Mouse (Mus musculus) heart, postnatal 0 days (tissue): ENCODE measurements around the gene Cacna1c. TPM values are rescaled to one million over a fixed set of nuclear protein-coding genes. Genes with fewer than 3 reads are reported as not detected.

Experiments
- ATAC-seq: fragments of 200-750 bp; cut with Nextera tagmentation; 2 replicates; pipeline ENCODE4 v1.8.0; 2017; ENCODE audit warnings: low read depth, moderate number of reproducible peaks, moderate library complexity; ENCODE audit not compliant: insufficient read depth
- DNase-seq: peaks from one replicate; pipeline ENCODE4 v3.0.0-alpha.2; 2016; ENCODE audit warnings: low spot score
- H3K27ac ChIP-seq: fragments of 300-500 bp; sonication (generic); 2 replicates; pipeline ENCODE4 v1.5.1; 2014; ENCODE audit warnings: low read depth, mild to moderate bottlenecking
- H3K27me3 ChIP-seq: fragments of 300-500 bp; sonication (generic); 2 replicates; pipeline ENCODE4 v1.6.1; 2014; ENCODE audit warnings: low read length, mixed read lengths; ENCODE audit not compliant: control insufficient read depth, insufficient read depth
- H3K36me3 ChIP-seq: fragments of 300-500 bp; sonication (generic); replicated peaks from 2 replicates; pipeline ENCODE4 v1.6.1; 2014; ENCODE audit warnings: low read length, mixed read lengths; ENCODE audit not compliant: control insufficient read depth, insufficient read depth
- H3K4me1 ChIP-seq: fragments of 300-500 bp; sonication (generic); 2 replicates; pipeline ENCODE4 v1.6.1; 2014; ENCODE audit warnings: antibody characterized with exemption; ENCODE audit not compliant: control insufficient read depth, insufficient read depth
- H3K4me2 ChIP-seq: fragments of 300-500 bp; sonication (generic); 2 replicates; pipeline ENCODE4 v1.6.1; 2014; ENCODE audit warnings: low read depth, mild to moderate bottlenecking, low read length, moderate library complexity
- H3K4me3 ChIP-seq: fragments of 300-500 bp; sonication (generic); 2 replicates; pipeline ENCODE4 v1.5.1; 2014; ENCODE audit warnings: low read depth, low read length
- H3K9ac ChIP-seq: fragments of 300-500 bp; sonication (generic); replicated peaks from 2 replicates; pipeline ENCODE4 v1.6.1; 2014; ENCODE audit warnings: low read depth, low read length, mixed read lengths
- H3K9me3 ChIP-seq: fragments of 300-500 bp; sonication (generic); replicated peaks from 2 replicates; pipeline ENCODE4 v1.6.1; 2016; ENCODE audit warnings: low read length; ENCODE audit not compliant: control insufficient read depth
- CTCF ChIP-seq: IDR thresholded peaks from 2 replicates; pipeline ENCODE4 v1.5.1; 2016; ENCODE audit warnings: antibody characterized with exemption, control low read depth, low read depth
- EP300 ChIP-seq: IDR thresholded peaks from 2 replicates; pipeline ENCODE4 v1.6.1; 2016; ENCODE audit warnings: antibody characterized with exemption, low read depth
- WGBS: fragments of 180-500 bp; shearing (Covaris S2); extraction: QIAGEN DNeasy Blood & Tissue Kit; methylation state at CpG from one replicate; pipeline ENCODE4 v1.1.7; 2014; 5-methylcytosine and 5-hydroxymethylcytosine counted together
- polyA plus RNA-seq: library from polyadenylated mRNA; unstranded; fragments of >200 nt; fragmentation: Nextera tagmentation; extraction: Ambion mirVana; gene quantifications from 2 replicates; pipeline ENCODE4 v1.2.1, GENCODE M21; 2015
- total RNA-seq: library from RNA; depleted of rRNA; stranded (reverse); fragments of >200 nt; gene quantifications from 2 replicates; pipeline ENCODE4 v1.2.3, GENCODE M21; 2014; ENCODE audit warnings: low replicate concordance

The Cacna1c gene
- total and polyA plus RNA-seq, 2 experiments from 2014 or later, result 51.3 to 159 TPM

- DNase-seq (no peak), ATAC-seq (no peak)
- peaks cover 21% of the 10 kb centered on the region; the same call in 1 of the 2 replicates for H3K4me1 ChIP-seq
- H3K27ac ChIP-seq, result no peak overlapping the region
- no peaks in the 10 kb centered on the region for H3K9me3 ChIP-seq
- no peak for TF ChIP-seq EP300
- no peak for TF ChIP-seq CTCF
- WGBS, result 81% methylated on average over 8 of the region's 8 CpGs
- no peak overlapping the region for H3K9ac ChIP-seq
- H3K27me3 ChIP-seq, result no peaks in the 10 kb centered on the region
- no peak overlapping the region for H3K4me3 ChIP-seq
- no peak overlapping the region for H3K4me2 ChIP-seq
- 0 out of 2 replicates have a peak, but pooled peaks cover 3% of the 10 kb centered on the region for H3K36me3 ChIP-seq
Observed at GRCm38 (mm10) chr6:118932002-118932700, 264.1 kb downstream of the Cacna1c start.

- TF ChIP-seq CTCF, result no peak
- no peak for TF ChIP-seq EP300
- 0 out of 2 replicates have a peak, but pooled peaks cover 10% of the 10 kb centered on the region for H3K4me1 ChIP-seq
- WGBS, result 69% methylated on average over 3 of the region's 3 CpGs
- no peak overlapping the region for H3K4me3 ChIP-seq
- H3K4me2 ChIP-seq, result no peak overlapping the region
- 0 out of 2 replicates have a peak, but pooled peaks cover 3% of the 10 kb centered on the region for H3K36me3 ChIP-seq
- H3K27ac ChIP-seq, result no peak overlapping the region
- no peaks in the 10 kb centered on the region for H3K27me3 ChIP-seq
- H3K9me3 ChIP-seq, result no peaks in the 10 kb centered on the region
- no peak for ATAC-seq
- no peak for DNase-seq
- no peak overlapping the region for H3K9ac ChIP-seq
Observed at GRCm38 (mm10) chr6:118926669-118927068, 269.5 kb downstream of the Cacna1c start.

GRCm38 (mm10) chr6:118924426-118924825, 271.8 kb downstream of the Cacna1c start:
- no peak overlapping the region for H3K9ac ChIP-seq
- TF ChIP-seq EP300 (no peak), CTCF (no peak)
- H3K36me3 ChIP-seq, result 0 out of 2 replicates have a peak, but pooled peaks cover 3% of the 10 kb centered on the region
- whole genome bisulfite sequencing, result 57% methylated on average over 12 of the region's 12 CpGs
- no peak overlapping the region for H3K4me2 ChIP-seq
- H3K4me3 ChIP-seq, result no peak overlapping the region
- no peak for DNase-seq
- 0 out of 2 replicates have a peak, but pooled peaks cover 7% of the 10 kb centered on the region for H3K4me1 ChIP-seq
- H3K27ac ChIP-seq, result no peak overlapping the region
- no peak for ATAC-seq
- H3K27me3 ChIP-seq, result no peaks in the 10 kb centered on the region
- H3K9me3 ChIP-seq, result no peaks in the 10 kb centered on the region

GRCm38 (mm10) chr6:118923926-118924325, 272.3 kb downstream of the Cacna1c start:
- no peak for TF ChIP-seq CTCF
- no peak for TF ChIP-seq EP300
- no peak overlapping the region for H3K9ac ChIP-seq
- 0 out of 2 replicates have a peak, but pooled peaks cover 3% of the 10 kb centered on the region for H3K36me3 ChIP-seq
- H3K27ac ChIP-seq, result no peak overlapping the region
- H3K27me3 ChIP-seq, result no peaks in the 10 kb centered on the region
- DNase-seq (no peak), ATAC-seq (no peak)
- H3K4me1 ChIP-seq, result 0 out of 2 replicates have a peak, but pooled peaks cover 7% of the 10 kb centered on the region
- H3K4me3 ChIP-seq, result no peak overlapping the region
- no peaks in the 10 kb centered on the region for H3K9me3 ChIP-seq
- H3K4me2 ChIP-seq, result no peak overlapping the region
- 73% methylated on average over 2 of the region's 2 CpGs for WGBS

DNA sequence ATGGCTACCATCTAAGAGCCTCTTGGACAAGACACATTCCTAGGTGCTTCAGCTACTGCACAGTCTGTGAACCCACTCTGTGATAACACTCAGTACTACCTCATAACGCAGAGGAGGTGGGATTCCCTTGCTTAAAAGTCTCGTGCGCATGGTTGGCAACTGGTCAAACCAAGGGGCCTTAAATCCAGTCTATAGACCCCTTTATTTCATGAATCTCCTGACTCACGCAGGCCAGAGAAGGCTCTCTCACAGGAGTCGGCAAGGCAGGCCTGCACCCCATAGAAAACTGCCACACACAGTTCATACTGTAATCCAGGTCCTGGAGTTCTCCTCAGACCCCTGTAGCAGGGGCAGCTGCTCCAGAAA, 273.0 kb downstream of the Cacna1c start:
- TF ChIP-seq CTCF (no peak), EP300 (no peak)

More for the DNA sequence above, 273.0 kb downstream of the Cacna1c start:
- Histone ChIP-seq H3K27me3 (no peaks in the 10 kb centered on the region), H3K4me3 (no peak overlapping the region), H3K4me1 (0 out of 2 replicates have a peak, but pooled peaks cover 7% of the 10 kb centered on the region), H3K36me3 (no peaks in the 10 kb centered on the region), H3K9me3 (no peaks in the 10 kb centered on the region), H3K4me2 (no peak overlapping the region), H3K27ac (no peak overlapping the region), H3K9ac (no peak overlapping the region)
- 62% methylated on average over 5 of the region's 5 CpGs for WGBS
- peak; percentile 10; the same call in 1 of the 2 replicates for ATAC-seq
- no peak for DNase-seq
